Mouse (Mus musculus) forebrain, postnatal 0 days (tissue): Measurements from ENCODE around the gene 1700012A03Rik. TPM values are rescaled to one million over a fixed set of nuclear protein-coding genes. Genes with fewer than 3 reads are reported as not detected.

ENCODE experiments used
- ATAC-seq: fragments of 200-750 bp; cut with Nextera tagmentation; 2 replicates; pipeline ENCODE4 v1.8.0; 2017; ENCODE audit warnings: mild to moderate bottlenecking, moderate library complexity
- DNase-seq: peaks from one replicate; pipeline ENCODE4 v3.0.0-alpha.2; 2015
- H3K27ac ChIP-seq: fragments of 300-500 bp; sonication (generic); 2 replicates; pipeline ENCODE4 v1.5.1; 2014; ENCODE audit warnings: low read depth, mild to moderate bottlenecking, antibody characterized with exemption, low read length, moderate library complexity, mixed read lengths
- H3K27me3 ChIP-seq: fragments of 300-500 bp; sonication (generic); 2 replicates; pipeline ENCODE4 v1.6.1; 2014; ENCODE audit warnings: mild to moderate bottlenecking, low read length, mixed read lengths; ENCODE audit not compliant: insufficient read depth
- H3K36me3 ChIP-seq: fragments of 300-500 bp; sonication (generic); 2 replicates; pipeline ENCODE4 v1.6.1; 2014; ENCODE audit warnings: mild to moderate bottlenecking, moderate library complexity; ENCODE audit not compliant: insufficient read depth
- H3K4me1 ChIP-seq: fragments of 300-500 bp; sonication (generic); 2 replicates; pipeline ENCODE4 v1.6.1; 2014; ENCODE audit warnings: antibody characterized with exemption; ENCODE audit not compliant: insufficient read depth
- H3K4me2 ChIP-seq: fragments of 300-500 bp; sonication (generic); 2 replicates; pipeline ENCODE4 v1.6.1; 2014; ENCODE audit warnings: low read depth, mild to moderate bottlenecking, moderate library complexity
- H3K4me3 ChIP-seq: fragments of 300-500 bp; sonication (generic); 2 replicates; pipeline ENCODE4 v1.5.1; 2014; ENCODE audit warnings: low read depth, low read length, mixed read lengths
- H3K9ac ChIP-seq: fragments of 300-500 bp; sonication (generic); 2 replicates; pipeline ENCODE4 v1.6.1; 2014; ENCODE audit warnings: mild to moderate bottlenecking
- H3K9me3 ChIP-seq: fragments of 300-500 bp; sonication (generic); 2 replicates; pipeline ENCODE4 v1.6.1; 2016; ENCODE audit warnings: low read length
- CTCF ChIP-seq: sonication (generic); IDR thresholded peaks from 2 replicates; pipeline ENCODE4 v1.5.1; 2016; ENCODE audit warnings: antibody characterized with exemption, control low read depth, low read depth
- WGBS: fragments of 180-500 bp; shearing (Covaris S2); extraction: QIAGEN DNeasy Blood & Tissue Kit; methylation state at CpG from one replicate; pipeline ENCODE4 v1.1.7; 2014; 5-methylcytosine and 5-hydroxymethylcytosine counted together
- polyA plus RNA-seq: library from polyadenylated mRNA; unstranded; fragments of >200 nt; fragmentation: Nextera tagmentation; extraction: Ambion mirVana; gene quantifications from 2 replicates; pipeline ENCODE4 v1.2.1, GENCODE M21; 2015
- total RNA-seq: library from RNA; depleted of rRNA; stranded (reverse); fragments of >200 nt; gene quantifications from 2 replicates; pipeline ENCODE4 v1.2.3, GENCODE M21; 2014

The 1700012A03Rik gene
- total and polyA plus RNA-seq, 2 experiments from 2014 or later = not detected

- peaks cover 4% of the 10 kb centered on the region; the same call in 1 of the 2 replicates for H3K4me1 ChIP-seq
- no peak overlapping the region for H3K4me2 ChIP-seq
- WGBS = 30% methylated on average over 6 of the region's 6 CpGs
- H3K27me3 ChIP-seq = no peaks in the 10 kb centered on the region
- peak; percentile 41 for DNase-seq
- no peaks in the 10 kb centered on the region for H3K36me3 ChIP-seq
- no peak overlapping the region for H3K4me3 ChIP-seq
- no peaks in the 10 kb centered on the region for H3K9me3 ChIP-seq
- H3K9ac ChIP-seq = no peak overlapping the region
- peak overlapping the region; percentile 50; the same call in 1 of the 2 replicates for H3K27ac ChIP-seq
- no peak for TF ChIP-seq CTCF
- ATAC-seq = peak; percentile 58
These were observed 2.3 kb downstream of the 1700012A03Rik start for GRCm38 (mm10) chr6:32052135-32052915.

GRCm38 (mm10) chr6:32056525-32056924 lies 6.5 kb downstream of the 1700012A03Rik start:
- DNase-seq (peak; percentile 21), ATAC-seq (peak; percentile 59)
- Histone ChIP-seq H3K4me1 (peaks cover 4% of the 10 kb centered on the region; the same call in 1 of the 2 replicates), H3K4me3 (no peak overlapping the region), H3K9me3 (no peaks in the 10 kb centered on the region), H3K9ac (no peak overlapping the region), H3K4me2 (no peak overlapping the region), H3K27me3 (no peaks in the 10 kb centered on the region), H3K27ac (no peak overlapping the region; the same call in 1 of the 2 replicates), H3K36me3 (no peaks in the 10 kb centered on the region)
- TF ChIP-seq CTCF = no peak
- WGBS = 11% methylated on average over 2 of the region's 2 CpGs

GRCm38 (mm10) chr6:32058571-32058970 lies 8.5 kb downstream of the 1700012A03Rik start:
- DNase-seq (no peak), ATAC-seq (no peak)
- Histone ChIP-seq H3K4me1 (no peaks in the 10 kb centered on the region), H3K4me3 (no peak overlapping the region), H3K27me3 (no peaks in the 10 kb centered on the region), H3K36me3 (no peaks in the 10 kb centered on the region), H3K27ac (no peak overlapping the region), H3K9ac (no peak overlapping the region), H3K4me2 (no peak overlapping the region), H3K9me3 (no peaks in the 10 kb centered on the region)
- 93% methylated on average over 2 of the region's 2 CpGs for WGBS
- TF ChIP-seq CTCF = no peak

DNA sequence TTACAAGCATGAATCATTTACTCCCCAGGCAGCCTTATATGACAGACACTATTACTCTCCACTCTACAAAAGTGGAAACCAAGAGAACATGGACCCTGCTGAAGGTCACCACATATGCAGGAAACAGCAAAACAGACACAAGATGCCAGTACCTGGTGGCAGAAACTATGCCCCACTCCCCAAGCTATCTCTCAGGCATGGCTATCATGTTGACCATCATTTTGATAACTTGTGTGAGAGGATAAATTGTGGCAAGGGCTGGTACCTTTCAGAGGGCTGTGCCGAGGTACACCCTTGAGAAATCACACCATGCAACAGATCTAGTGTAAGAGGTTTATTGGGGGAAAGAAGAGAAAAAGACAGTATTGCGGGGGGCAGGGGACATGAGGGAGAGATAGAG lies 10.6 kb downstream of the 1700012A03Rik start:
- Histone ChIP-seq H3K4me1 (no peaks in the 10 kb centered on the region), H3K36me3 (no peaks in the 10 kb centered on the region), H3K9me3 (no peaks in the 10 kb centered on the region), H3K9ac (no peak overlapping the region), H3K27ac (no peak overlapping the region), H3K4me3 (no peak overlapping the region), H3K4me2 (no peak overlapping the region), H3K27me3 (no peaks in the 10 kb centered on the region)
- no peak for ATAC-seq
- DNase-seq = no peak
- 90% methylated on average over 2 of the region's 2 CpGs for WGBS
- no peak for TF ChIP-seq CTCF

DNA sequence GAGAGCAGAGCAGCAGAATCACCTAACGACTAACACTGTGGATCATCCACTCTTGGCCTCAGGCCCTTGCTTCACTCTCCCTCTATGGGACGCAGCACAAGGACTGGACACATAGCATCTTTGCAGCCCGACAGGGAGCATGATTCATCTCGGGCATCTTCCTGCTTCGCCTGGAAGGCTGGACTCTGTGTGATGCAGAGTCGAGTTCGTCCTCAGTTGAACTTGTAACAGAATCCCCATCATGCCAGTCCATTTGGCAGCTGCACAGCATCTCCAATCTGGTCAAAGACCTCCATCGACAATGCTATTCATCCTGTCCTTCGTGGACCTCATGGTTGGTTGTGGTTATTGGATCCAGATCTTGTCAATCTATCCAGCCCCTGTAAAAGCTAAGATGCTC lies 11.2 kb downstream of the 1700012A03Rik start:
- TF ChIP-seq CTCF = no peak
- Histone ChIP-seq H3K27me3 (no peaks in the 10 kb centered on the region), H3K4me3 (no peak overlapping the region), H3K36me3 (no peaks in the 10 kb centered on the region), H3K4me2 (no peak overlapping the region), H3K9ac (no peak overlapping the region), H3K9me3 (no peaks in the 10 kb centered on the region), H3K4me1 (no peaks in the 10 kb centered on the region), H3K27ac (no peak overlapping the region)
- no peak for ATAC-seq
- no peak for DNase-seq
- WGBS = 78% methylated on average over 9 of the region's 9 CpGs

DNA sequence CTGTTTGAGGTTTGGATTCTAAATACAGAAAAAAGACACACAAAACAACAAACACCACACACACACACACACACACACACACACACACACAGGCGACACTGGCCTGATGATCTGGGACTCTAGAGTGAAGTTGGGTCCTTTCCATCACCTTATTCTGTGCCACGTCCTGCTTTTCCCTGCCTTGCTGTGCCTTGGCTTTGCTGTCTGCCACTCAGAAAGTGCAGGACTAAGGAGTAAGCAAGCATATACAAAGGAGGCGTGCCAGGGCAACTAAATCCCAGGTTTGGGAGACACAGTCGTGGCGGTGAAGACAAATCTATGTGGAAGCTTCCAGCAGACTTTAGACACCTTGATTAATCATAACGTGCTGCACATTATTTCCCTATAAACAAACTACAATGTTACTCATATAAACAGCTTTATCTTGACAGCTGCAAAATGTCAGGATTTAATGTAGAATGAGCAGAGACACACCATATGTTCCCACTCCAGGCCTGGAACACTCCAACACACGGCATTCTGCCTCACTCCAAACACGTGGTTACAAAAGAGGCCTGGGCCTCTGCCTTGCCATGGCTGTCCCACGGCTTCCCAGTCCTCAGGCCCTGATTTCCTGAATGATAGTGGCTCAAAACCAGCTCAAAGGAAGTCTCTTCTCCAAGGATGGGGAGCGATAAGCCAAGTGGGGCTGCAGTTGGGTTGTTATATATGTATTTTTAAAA lies 15.9 kb downstream of the 1700012A03Rik start:
- Histone ChIP-seq H3K27ac (no peak overlapping the region), H3K9ac (no peak overlapping the region), H3K4me2 (no peak overlapping the region), H3K4me3 (no peak overlapping the region), H3K4me1 (no peaks in the 10 kb centered on the region), H3K27me3 (no peaks in the 10 kb centered on the region), H3K9me3 (no peaks in the 10 kb centered on the region), H3K36me3 (no peaks in the 10 kb centered on the region)
- TF ChIP-seq CTCF = no peak
- DNase-seq (peak; percentile 54), ATAC-seq (peak; percentile 71)
- WGBS = 60% methylated on average over 10 of the region's 10 CpGs

DNA sequence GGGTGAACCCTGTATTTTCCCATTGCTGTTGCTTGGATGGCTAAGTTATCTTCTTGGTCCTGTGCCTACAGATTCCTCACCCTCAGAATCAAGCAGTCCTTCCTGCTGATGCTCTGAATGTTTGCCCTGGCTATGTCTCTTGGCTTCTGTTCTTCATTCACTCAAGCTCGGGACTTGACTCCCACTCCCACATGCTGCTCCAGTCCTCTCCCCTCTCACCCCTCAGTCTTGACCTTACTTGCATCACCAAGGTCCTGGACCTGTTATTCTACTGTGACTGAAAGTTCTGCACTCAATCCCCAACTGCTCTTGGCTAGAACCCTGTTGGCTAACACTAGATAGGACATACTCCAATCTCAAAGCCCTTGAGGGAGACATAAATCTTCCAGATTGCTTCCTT lies 22.1 kb downstream of the 1700012A03Rik start:
- H3K9me3 ChIP-seq = no peaks in the 10 kb centered on the region
- TF ChIP-seq CTCF = no peak
- no peaks in the 10 kb centered on the region for H3K36me3 ChIP-seq
- WGBS = 90% methylated on average over 1 of the region's 1 CpGs
- no peaks in the 10 kb centered on the region for H3K27me3 ChIP-seq
- no peak overlapping the region for H3K4me3 ChIP-seq
- DNase-seq = no peak
- no peak overlapping the region for H3K4me2 ChIP-seq
- no peak for ATAC-seq
- no peak overlapping the region for H3K9ac ChIP-seq
- H3K27ac ChIP-seq = no peak overlapping the region
- H3K4me1 ChIP-seq = no peaks in the 10 kb centered on the region
